Mouse (Mus musculus) stomach, embryonic 14.5 days (tissue): Measurements from ENCODE around the gene Szt2. TPM values are rescaled to one million over a fixed set of nuclear protein-coding genes. Genes with fewer than 3 reads are reported as not detected.

Experiments used
- ATAC-seq: fragments of 200-750 bp; cut with Nextera tagmentation; 2 replicates; pipeline ENCODE4 v1.8.0; 2017; ENCODE audit warnings: low read depth, moderate TSS enrichment; ENCODE audit not compliant: insufficient number of reproducible peaks, insufficient read depth, low FRiP score
- H3K27ac ChIP-seq: fragments of 300-500 bp; sonication (generic); 2 replicates; pipeline ENCODE4 v1.5.1; 2014; ENCODE audit warnings: mild to moderate bottlenecking, low read length, moderate library complexity, mixed read lengths
- H3K27me3 ChIP-seq: fragments of 300-500 bp; sonication (generic); 2 replicates; pipeline ENCODE4 v1.6.1; 2014; ENCODE audit warnings: low read length, control low read depth, mixed read lengths; ENCODE audit not compliant: control insufficient read depth, insufficient read depth
- H3K36me3 ChIP-seq: fragments of 300-500 bp; sonication (generic); 2 replicates; pipeline ENCODE4 v1.6.1; 2014; ENCODE audit warnings: mild to moderate bottlenecking, control low read depth, low read length, moderate library complexity, mixed read lengths; ENCODE audit not compliant: control insufficient read depth, insufficient read depth
- H3K4me1 ChIP-seq: fragments of 300-500 bp; sonication (generic); 2 replicates; pipeline ENCODE4 v1.6.1; 2014; ENCODE audit warnings: low read length, control low read depth, mixed read lengths; ENCODE audit not compliant: control insufficient read depth, insufficient read depth
- H3K4me2 ChIP-seq: fragments of 300-500 bp; sonication (generic); replicated peaks from 2 replicates; pipeline ENCODE4 v1.6.1; 2014; ENCODE audit warnings: low read depth, low read length, control low read depth
- H3K4me3 ChIP-seq: fragments of 300-500 bp; sonication (generic); 2 replicates; pipeline ENCODE4 v1.5.1; 2014; ENCODE audit warnings: low read depth, low read length, control low read depth
- H3K9ac ChIP-seq: fragments of 300-500 bp; sonication (generic); replicated peaks from 2 replicates; pipeline ENCODE4 v1.6.1; 2014; ENCODE audit warnings: low read depth, mild to moderate bottlenecking, control low read depth, low read length, moderate library complexity, mixed read lengths
- H3K9me3 ChIP-seq: fragments of 300-500 bp; sonication (generic); 2 replicates; pipeline ENCODE4 v1.6.1; 2016; ENCODE audit warnings: low read depth, low read length, control low read depth; ENCODE audit not compliant: control insufficient read depth
- WGBS: fragments of 180-500 bp; shearing (Covaris S2); extraction: QIAGEN DNeasy Blood & Tissue Kit; methylation state at CpG from one replicate; pipeline ENCODE4 v1.1.7; 2014; 5-methylcytosine and 5-hydroxymethylcytosine counted together
- polyA plus RNA-seq: library from polyadenylated mRNA; unstranded; fragments of >200 nt; fragmentation: Nextera tagmentation; extraction: Ambion mirVana; gene quantifications from 2 replicates; pipeline ENCODE4 v1.2.1, GENCODE M21; 2014

Szt2 gene
- polyA plus RNA-seq, 1 experiment from 2014 or later, result 14.5 TPM

GRCm38 (mm10) chr4:118367551-118367950 is 41.5 kb downstream of the Szt2 start:
- no peak overlapping the region for H3K9ac ChIP-seq
- no peak overlapping the region for H3K4me2 ChIP-seq
- no peak overlapping the region for H3K27ac ChIP-seq
- H3K4me3 ChIP-seq, result no peak overlapping the region
- H3K9me3 ChIP-seq, result no peaks in the 10 kb centered on the region
- ATAC-seq, result no peak
- H3K27me3 ChIP-seq, result no peaks in the 10 kb centered on the region
- H3K36me3 ChIP-seq, result peaks cover 69% of the 10 kb centered on the region
- 86% methylated on average over 12 of the region's 12 CpGs for WGBS
- H3K4me1 ChIP-seq, result no peaks in the 10 kb centered on the region

DNA sequence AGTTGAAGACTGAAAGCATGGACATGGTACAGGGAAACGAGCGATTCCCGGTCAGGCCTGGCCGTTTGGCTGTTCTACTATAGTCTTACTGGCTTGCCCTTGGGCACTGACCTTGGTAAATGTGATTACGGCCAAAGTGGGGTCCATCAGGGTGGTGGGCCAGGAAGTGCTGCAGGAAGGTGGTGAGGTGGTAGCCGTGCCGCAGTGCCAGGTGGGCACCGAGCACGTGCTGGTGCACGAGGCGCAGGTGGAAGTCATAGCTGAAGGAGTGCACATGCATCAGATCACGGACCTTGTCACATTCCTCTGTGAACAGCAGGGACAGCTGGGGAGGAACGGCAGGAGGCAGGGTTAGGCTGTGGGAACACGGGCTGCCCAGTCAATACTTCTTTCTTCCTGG is 43.1 kb downstream of the Szt2 start:
- H3K9ac ChIP-seq, result no peak overlapping the region
- no peaks in the 10 kb centered on the region for H3K27me3 ChIP-seq
- no peaks in the 10 kb centered on the region for H3K9me3 ChIP-seq
- peaks cover 63% of the 10 kb centered on the region for H3K36me3 ChIP-seq
- H3K27ac ChIP-seq, result no peak overlapping the region
- no peak for ATAC-seq
- WGBS, result 91% methylated on average over 14 of the region's 14 CpGs
- 0 out of 2 replicates have a peak, but pooled peaks cover under 1% of the 10 kb centered on the region for H3K4me1 ChIP-seq
- no peak overlapping the region for H3K4me2 ChIP-seq
- H3K4me3 ChIP-seq, result no peak overlapping the region

DNA sequence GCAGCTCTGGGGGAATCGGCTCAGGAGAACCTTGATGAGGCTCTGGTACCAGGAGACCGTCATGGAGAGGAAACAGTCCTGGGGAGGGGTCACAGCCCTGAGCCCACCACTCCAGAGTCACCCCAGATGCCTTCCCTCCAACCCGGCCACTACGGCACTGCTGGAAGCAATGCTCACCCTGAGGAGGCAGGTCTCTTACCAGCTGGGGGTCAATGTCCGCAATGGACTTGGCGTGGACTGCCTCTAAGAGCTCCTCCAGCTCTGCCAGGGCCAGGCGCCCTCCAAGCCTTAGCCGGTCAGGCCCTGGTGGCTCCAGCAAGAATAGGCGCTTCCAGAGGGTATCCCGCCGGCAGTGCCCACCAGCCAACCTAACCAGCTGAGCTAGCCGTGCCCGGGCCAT is 44.4 kb downstream of the Szt2 start:
- H3K4me1 ChIP-seq, result 0 out of 2 replicates have a peak, but pooled peaks cover 7% of the 10 kb centered on the region
- no peak overlapping the region for H3K4me3 ChIP-seq
- H3K9ac ChIP-seq, result no peak overlapping the region
- no peaks in the 10 kb centered on the region for H3K27me3 ChIP-seq
- 94% methylated on average over 13 of the region's 13 CpGs for WGBS
- H3K9me3 ChIP-seq, result no peaks in the 10 kb centered on the region
- H3K4me2 ChIP-seq, result no peak overlapping the region
- no peak for ATAC-seq
- H3K36me3 ChIP-seq, result peaks cover 55% of the 10 kb centered on the region
- H3K27ac ChIP-seq, result no peak overlapping the region

- Histone ChIP-seq H3K4me2 (no peak overlapping the region), H3K9me3 (no peaks in the 10 kb centered on the region), H3K36me3 (peaks cover 49% of the 10 kb centered on the region), H3K9ac (no peak overlapping the region), H3K27me3 (no peaks in the 10 kb centered on the region), H3K4me3 (no peak overlapping the region), H3K27ac (no peak overlapping the region), H3K4me1 (0 out of 2 replicates have a peak, but pooled peaks cover 7% of the 10 kb centered on the region)
- WGBS, result 93% methylated on average over 3 of the region's 3 CpGs
- no peak for ATAC-seq
Measured at GRCm38 (mm10) chr4:118363985-118364384, 45.1 kb downstream of the Szt2 start.

- no peaks in the 10 kb centered on the region for H3K27me3 ChIP-seq
- H3K4me2 ChIP-seq, result no peak overlapping the region
- WGBS, result 89% methylated on average over 6 of the region's 6 CpGs
- H3K36me3 ChIP-seq, result peaks cover 45% of the 10 kb centered on the region
- no peak overlapping the region for H3K4me3 ChIP-seq
- no peak for ATAC-seq
- no peak overlapping the region for H3K27ac ChIP-seq
- no peaks in the 10 kb centered on the region for H3K9me3 ChIP-seq
- no peak overlapping the region for H3K9ac ChIP-seq
- 0 out of 2 replicates have a peak, but pooled peaks cover 7% of the 10 kb centered on the region for H3K4me1 ChIP-seq
Measured at GRCm38 (mm10) chr4:118362879-118363278, 46.2 kb downstream of the Szt2 start.

DNA sequence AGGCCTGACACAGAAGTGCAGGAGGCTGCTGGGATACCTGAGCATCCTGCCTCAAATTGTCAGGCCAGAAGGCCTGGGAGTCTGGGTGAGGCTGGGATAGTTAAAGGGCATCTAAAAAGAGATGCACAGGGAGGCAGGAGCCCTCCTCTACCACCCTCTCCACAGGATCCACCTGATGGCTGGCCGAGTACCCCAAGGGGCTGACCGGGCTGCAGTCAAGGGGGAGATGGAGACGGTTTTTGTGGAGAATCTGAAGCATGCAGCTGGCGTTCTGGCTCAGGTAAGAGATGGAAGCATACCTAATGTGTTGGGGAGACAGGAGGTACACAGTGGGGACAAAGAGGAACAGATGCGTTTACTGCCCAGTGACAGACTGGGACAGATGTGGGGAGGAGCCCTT is 47.6 kb downstream of the Szt2 start:
- WGBS, result 79% methylated on average over 5 of the region's 5 CpGs

DNA sequence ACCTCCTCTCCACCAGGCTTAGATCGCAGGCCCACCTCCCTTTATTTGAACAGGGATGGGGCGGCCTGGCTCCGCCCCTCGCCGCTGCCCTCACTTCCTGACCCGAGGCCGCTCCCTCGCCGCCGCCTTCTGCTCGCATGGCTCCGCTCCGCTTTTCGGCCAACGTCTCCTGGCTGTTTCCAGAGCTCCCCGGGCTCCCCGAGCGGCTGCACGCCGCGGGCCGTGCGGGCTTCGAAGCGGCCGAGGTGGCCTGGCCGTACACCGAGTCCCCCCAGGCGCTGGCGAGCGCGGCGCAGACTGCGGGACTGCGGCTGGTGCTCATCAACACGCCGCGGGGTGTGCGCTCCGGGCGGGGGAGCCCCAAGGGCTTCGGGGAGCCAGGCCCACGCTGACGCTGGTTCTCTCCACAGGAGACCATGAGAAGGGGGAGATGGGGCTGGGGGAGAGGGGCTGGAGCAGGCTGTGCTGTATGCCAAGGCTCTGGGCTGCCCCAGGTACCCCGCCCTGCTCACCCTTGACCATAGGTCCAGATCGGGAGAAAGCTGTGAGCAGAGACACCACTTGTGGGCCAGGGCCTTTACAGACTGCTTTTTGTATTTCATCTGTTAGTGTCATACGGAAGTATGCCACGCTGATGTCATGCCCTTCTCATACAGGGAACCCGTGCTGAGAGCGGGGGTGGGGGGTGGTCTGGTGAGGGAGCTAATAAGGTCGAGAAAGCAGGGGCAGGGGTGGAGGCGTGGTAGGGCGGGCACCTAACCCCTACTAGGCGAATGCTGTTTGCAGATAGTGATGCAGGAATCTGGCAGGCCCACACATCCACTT is 49.0 kb downstream of the Szt2 start:
- WGBS, result 2% methylated on average over 54 of the region's 54 CpGs
- H3K9ac ChIP-seq, result peak overlapping the region; percentile 82

More for the DNA sequence above, 47.6 kb downstream of the Szt2 start:
- no peak overlapping the region for H3K4me3 ChIP-seq
- no peak overlapping the region for H3K27ac ChIP-seq
- 0 out of 2 replicates have a peak, but pooled peaks cover 7% of the 10 kb centered on the region for H3K4me1 ChIP-seq
- no peaks in the 10 kb centered on the region for H3K9me3 ChIP-seq
- no peak overlapping the region for H3K9ac ChIP-seq
- H3K36me3 ChIP-seq, result peaks cover 41% of the 10 kb centered on the region
- ATAC-seq, result no peak
- no peaks in the 10 kb centered on the region for H3K27me3 ChIP-seq
- no peak overlapping the region for H3K4me2 ChIP-seq

DNA sequence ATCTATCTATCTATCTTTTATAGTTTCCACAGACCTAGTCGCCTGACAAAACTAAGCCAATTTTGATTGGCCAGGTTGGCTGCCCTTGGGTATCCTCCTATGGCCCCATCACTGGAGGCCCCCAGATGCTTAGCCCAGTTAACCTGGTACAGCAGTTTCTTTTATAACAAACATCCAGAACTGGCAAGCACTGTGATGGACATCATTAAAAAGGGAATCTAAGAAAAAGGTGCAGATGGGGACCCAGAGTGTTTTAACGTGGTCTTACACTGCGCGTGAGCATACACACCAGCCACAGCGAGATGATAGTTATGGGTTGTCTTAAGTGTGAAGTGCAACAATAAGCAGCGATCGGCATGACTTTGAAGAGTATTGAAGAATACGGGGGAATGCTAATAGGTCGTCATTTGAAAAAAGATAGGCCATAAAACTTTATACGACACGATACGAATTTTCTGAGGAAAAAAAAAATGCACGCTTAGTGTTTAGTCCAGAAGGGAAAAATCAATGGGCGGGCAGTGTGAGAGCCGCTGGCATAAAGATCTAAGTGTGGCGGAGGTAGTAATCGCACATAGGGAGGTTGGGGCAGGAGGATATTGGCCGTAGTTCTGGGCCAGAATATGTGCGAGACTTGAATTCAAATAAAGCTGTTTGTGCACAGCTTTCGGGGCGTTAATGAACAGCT is 49.7 kb downstream of the Szt2 start:
- Histone ChIP-seq H3K4me2 (peak overlapping the region; percentile 83), H3K9ac (peak overlapping the region; percentile 82), H3K9me3 (no peaks in the 10 kb centered on the region), H3K27ac (peak overlapping the region; percentile 79; the same call in 1 of the 2 replicates), H3K4me3 (peak overlapping the region; percentile 76), H3K27me3 (no peaks in the 10 kb centered on the region), H3K4me1 (0 out of 2 replicates have a peak, but pooled peaks cover 7% of the 10 kb centered on the region), H3K36me3 (peaks cover 23% of the 10 kb centered on the region)
- WGBS, result 12% methylated on average over 21 of the region's 21 CpGs
- ATAC-seq, result peak; percentile 49; the same call in 1 of the 2 replicates

More for the DNA sequence above, 49.0 kb downstream of the Szt2 start:
- H3K27ac ChIP-seq, result peak overlapping the region; percentile 79
- H3K4me1 ChIP-seq, result 0 out of 2 replicates have a peak, but pooled peaks cover 7% of the 10 kb centered on the region
- no peaks in the 10 kb centered on the region for H3K9me3 ChIP-seq
- peak overlapping the region; percentile 83 for H3K4me2 ChIP-seq
- H3K27me3 ChIP-seq, result no peaks in the 10 kb centered on the region
- ATAC-seq, result peak; percentile 83
- peak overlapping the region; percentile 76 for H3K4me3 ChIP-seq
- H3K36me3 ChIP-seq, result peaks cover 30% of the 10 kb centered on the region
